Mouse (Mus musculus): ENCODE measurements around the gene Ppm1f.
"Not testable (repeated sequence)": the region's sequence is repeated elsewhere in the genome, so short reads cannot be mapped to it uniquely, and the experiment has no call there.

Ppm1f gene

DNA sequence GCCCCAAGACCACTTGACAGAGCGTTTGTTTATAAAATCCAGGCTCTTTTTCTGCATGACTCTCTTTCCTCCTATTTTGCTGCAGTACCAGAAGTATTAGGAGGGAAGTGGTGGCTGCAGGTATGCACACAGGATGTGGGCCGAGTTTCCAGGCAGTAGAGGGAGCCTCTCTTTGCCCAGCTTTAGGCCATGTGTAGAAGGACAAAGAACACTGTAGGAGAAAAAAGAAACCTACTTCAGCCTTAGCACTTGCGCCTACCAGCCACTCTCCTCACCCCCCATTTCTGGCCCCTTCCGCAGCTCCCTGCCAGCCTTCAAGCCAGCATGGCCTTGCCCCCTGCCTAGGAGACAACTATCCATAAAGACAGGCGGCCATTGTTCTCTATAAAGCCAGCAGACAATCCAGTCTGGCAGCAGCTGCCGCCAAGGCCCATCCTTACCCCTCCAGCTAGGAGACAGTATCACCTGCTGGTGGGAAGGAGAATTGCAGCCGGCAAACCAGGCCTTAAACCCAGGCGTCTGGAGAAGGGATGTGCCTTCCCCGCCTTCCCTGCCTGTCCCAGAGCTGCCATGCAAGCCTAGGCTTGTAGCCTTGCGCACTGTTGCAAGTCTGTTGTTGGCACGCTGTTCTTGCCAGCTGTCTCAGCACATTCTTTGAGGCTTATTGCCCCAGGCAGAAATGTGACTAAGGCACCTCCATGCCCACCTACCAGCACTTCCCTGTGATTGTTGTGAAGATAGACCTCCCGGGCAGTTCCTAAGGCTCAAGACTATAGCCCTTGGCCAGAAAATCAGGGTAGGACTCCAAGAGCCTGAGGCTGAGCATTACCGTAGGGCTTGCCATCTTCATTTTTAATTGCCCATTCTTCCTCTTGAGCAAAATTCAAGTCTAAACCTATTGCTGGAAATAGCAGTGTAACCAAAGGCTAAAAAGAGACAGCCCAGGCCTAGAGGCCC is 15.7 kb downstream of the Ppm1f start:
- DNase-seq (ENCODE audit: low read depth) = peak; percentile 48

DNA sequence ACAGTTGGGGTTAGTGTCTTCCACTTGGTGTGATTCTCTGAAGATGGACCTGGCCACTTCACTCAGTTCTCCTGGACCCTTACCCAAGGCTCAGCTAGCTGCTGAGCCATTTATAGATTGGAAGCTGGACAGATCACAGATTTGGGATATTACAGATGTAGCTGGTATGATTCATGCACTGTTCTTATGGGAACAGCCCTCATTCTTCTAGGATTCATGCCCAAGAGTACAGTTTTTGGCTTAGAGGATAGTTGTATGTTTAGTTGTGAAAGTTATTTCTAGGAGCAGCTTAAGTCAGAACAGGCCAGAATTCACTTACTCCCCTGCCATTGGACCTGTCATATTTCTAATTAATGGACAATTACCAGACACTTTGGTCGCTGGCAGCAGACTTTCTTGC is 17.2 kb downstream of the Ppm1f start:
- DNase-seq (ENCODE audit: low read depth) = no peak

DNA sequence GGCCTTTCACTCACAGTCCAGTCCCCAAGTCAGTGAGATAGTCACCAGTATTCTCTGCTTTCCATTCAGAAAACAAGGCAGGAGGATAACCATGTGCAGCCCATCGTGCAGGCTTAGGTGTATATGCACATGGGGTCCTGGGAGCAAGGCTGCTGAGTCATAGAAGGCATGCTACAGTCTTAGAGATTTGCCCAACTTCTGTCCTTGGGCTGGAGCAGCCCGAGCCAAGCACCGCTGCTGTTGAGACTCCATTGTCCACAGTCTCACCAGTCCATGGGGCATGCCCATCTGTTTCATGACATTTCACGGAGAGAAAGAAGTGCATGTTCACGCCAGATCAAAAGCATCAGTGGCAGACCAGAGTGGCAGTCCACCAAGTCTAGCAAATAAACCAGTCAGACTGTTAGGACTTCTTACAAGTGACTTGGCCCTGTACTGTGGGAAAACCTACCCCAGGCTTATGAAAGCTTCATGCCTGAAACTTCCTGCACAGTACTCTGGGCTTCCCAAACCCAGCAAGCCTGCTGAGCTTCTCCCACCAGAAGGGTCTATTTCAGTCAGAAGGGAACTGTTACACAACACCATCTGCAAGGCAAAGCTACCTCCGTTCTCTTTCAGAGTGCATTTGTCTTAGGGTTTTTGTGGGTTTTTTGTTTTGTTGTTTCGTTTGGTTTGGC is 22.3 kb downstream of the Ppm1f start:
- no peak for DNase-seq (ENCODE audit: low read depth)

DNA sequence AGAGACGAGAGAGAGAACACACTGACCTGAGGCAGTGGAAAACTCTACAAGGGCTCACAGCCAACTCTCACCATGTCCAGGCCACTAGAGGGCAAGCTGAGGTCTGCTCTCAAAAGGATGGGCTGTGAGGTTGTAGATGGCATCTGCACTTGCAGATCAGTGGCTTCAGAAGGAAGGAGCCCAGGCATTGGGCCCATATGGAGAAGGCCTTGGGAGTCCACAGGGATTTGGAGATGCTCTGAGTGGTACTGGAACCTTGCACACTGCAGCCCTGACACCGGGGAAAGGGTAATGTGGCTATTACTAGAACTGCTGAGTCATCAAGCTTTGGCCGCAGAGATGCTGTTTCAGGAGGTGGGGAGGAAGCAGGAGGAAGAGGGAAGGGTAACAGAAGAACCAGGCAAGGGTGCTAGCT is 24.8 kb downstream of the Ppm1f start:
- no peak for DNase-seq (ENCODE audit: low read depth)

DNA sequence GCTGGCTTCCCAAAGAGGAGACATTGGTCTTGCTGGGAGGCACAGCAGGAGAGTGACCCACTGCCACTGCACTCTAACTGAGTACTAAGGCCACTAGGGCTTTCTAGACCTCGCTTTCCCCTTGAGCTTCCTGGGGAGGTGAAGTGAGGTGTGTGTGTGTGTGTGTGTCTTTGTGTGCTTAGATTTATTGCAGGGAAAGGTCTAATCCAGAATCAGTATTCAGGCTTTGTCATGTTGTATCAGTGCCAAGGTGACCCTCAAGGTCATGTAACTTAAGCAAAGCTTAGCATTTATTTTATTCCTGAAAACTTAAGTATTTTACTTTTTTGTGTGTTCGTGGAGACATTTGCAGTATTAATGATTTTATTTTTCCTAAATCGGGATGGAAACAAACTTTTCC is 28.2 kb downstream of the Ppm1f start:
- DNase-seq (ENCODE audit: low read depth) = no peak

DNA sequence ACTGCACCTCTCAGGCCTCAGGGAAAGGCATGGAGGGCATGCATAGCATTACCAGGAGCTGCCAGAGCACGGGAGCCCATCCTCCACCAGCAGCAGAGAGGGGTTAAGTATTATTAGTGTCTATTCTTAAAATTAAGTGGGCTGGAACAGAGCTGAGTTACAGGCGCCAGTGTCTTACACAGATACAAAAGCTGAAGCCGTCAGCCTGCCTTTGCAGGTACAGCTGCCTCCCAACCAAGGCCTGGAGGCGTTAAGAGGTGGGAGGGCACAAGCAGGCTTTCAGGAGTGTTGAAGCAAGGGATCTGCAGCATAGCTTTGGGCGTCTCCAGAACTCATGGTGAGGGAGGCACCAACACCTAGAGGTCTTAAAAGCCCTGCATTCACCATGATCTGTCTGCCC is 30.3 kb downstream of the Ppm1f start:
- DNase-seq (ENCODE audit: low read depth) = no peak

DNA sequence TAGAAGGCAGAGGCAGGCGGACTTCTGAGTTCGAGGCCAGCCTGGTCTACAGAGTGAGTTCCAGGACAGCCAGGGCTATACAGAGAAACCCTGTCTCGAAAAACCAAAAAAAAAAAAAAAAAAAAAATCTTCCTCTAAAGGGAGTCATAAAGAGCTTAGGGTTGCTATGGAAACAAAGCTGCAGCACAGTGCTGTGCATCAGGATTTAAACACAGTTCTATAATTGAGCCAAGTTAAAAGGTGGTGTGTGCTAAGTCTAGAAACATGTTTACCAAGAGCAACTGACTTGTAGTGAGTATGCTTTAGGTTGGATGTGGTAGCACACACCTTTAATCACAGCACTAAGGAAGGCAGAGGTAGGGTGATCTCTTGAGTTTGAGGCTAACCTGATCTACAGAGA is 32.6 kb downstream of the Ppm1f start:
- DNase-seq (ENCODE audit: low read depth) = not testable (repeated sequence)

DNA sequence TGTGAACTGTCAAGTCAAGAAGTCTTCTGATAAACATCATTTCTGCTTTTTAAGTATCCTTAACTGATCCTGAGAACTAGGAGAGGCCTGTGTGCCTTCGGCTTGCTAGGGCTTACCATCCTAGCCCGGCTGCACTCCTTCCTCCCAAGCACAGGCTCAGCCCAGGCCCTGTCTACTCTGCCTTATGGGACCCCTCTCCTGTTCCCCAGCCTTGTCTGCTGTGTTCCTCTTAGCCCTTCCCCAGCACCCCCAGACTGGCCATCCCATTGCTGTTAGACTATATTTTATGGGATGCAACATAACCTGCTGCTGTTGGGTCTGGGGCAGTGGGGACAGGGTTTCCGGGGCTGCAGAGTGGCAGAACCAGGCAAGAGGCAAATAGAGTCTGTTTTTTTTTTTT is 34.1 kb downstream of the Ppm1f start:
- no peak for DNase-seq (ENCODE audit: low read depth)

DNA sequence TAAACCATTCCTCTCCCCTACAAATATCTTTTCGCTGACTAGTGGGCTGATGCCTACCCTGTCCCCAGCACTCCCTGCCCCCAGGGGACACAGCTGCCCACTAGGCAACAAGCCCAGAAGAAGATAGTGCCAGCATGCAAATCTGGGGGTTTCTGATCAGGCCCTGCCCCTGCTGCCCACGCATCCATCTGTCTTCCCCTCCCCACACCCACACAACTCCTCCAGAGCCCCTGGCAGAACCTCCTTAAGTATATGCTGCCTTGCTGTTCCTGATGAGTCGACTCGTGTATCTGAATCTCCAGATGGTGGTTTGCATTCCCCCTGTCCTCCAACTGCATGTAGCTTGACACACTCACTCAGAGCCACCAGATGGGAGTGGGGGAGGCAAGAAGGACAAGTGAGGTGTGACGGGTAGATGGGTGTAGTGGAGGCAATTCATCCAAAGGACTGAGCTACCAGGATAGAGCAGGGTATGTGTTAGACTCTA is 34.6 kb downstream of the Ppm1f start:
- no peak for DNase-seq (ENCODE audit: low read depth)

DNA sequence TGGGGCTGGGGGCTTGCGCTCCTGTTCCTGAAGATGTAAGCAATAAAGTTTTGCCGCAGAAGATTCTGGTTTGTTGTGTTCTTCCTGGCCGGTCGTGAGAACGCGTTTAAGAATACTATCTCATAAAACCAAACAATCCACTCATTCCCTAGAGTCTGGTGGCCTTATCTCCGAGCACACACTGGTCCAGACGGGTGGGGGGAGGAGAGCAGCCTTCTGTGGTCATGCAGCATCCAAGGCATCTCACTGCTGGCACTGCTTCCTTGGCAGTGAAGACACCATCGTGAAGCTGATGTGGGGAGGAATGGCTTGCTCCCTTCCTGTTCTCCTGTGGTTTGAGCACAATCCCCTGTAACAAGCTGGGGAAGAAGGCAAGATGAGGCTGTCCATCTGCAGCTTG is 43.3 kb downstream of the Ppm1f start:
- DNase-seq (ENCODE audit: low read depth) = peak; percentile 23

DNA sequence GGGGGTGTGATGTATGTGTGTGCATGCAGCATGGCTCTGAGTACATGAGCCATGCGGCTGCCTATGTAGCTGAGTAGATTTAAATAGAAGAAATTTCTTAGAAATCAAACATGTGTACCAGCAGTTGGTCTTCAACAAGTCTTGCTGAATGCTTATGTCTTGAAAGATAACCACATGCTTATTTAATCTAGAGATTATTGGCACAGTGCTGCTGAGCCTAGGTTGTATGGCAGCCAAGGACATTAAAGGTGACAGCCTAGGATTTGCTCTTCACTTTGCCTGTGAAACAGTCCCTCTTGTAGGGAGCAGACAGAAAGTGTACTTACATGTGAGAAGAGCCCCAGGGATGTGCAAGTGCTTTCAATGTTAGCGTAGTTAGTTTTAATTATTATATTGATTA is 44.8 kb downstream of the Ppm1f start:
- no peak for DNase-seq (ENCODE audit: low read depth)

DNA sequence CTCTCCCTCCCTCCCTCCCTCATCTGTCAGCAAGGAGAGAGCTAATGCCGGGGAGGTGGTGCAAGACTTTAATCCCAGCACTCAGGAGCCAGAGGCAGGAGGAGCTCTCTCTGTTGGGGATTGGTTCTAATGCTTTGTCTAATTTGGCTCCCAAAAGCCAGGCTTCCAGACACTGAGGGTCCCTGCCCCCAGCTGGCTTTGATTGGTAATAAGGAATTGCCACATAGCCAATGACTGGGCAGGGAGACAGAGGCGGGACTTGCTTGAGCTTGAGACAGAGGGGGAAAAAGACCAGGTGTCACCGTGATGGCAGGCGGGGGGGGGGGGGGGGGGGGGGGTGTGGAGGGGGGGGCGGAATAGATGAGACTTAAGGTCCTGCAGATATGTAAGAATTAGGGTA is 62.3 kb downstream of the Ppm1f start:
- no peak for DNase-seq (ENCODE audit: low read depth)

DNA sequence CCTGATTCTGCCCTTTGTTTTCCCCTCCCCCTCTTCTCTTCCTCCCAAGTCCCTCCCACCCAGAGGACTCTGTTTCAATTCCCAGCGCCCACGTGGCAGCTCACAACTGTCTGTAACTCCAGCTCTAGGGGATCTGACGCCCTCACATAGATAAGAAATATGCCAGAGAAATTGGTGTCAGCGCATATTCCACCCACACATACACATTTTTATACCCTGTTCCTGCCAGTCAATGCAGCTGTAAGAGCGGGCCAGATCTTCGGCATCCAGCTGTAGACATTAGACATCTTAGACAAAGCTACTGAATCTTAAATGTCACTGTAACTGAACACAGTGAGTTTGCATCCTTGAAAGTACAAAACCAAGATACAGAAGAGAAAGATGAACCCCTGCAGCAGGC is 63.6 kb downstream of the Ppm1f start:
- no peak for DNase-seq (ENCODE audit: low read depth)

DNA sequence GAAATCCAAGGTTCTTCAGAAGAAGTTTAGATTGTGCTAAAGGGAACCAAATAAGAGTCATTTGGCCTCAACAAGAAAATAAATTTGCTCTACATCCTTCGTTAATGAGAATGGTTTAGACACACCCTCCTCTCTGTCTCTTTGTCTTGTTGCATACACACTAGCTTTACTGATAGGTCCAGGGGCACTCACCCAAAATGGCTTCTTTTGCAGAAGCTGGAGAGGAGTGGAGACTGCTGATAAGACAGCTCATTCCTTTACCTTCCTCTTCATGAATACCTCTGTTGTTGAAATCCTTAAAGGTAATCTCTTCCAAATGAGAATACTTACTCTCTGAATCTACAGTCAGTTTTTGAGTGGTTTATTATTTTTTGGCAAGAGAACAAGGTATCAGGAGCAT is 68.9 kb downstream of the Ppm1f start:
- DNase-seq (ENCODE audit: low read depth) = peak; percentile 48

DNA sequence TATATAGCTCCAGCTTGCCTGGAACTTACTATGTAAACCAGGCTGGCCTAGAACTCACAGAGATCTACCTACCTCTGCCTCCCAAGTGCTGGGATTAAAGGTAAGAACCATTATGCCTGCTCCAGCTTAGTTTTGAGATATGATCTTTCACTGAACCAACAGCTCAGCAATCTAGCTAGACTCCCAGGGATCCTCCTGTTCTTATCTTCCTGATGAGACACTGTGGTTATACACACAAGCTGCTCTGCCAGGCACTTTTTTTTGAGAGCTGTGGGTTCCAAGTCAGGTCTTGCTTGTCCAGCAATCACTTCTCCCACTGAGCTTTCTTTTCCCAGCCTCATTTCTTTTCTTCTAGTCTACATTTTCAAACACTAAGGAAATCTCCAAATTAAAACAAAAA is 70.0 kb downstream of the Ppm1f start:
- no peak for DNase-seq (ENCODE audit: low read depth)

Data from c-Kit-positive CD71-positive TER-119-negative erythroid progenitor cells, embryonic 14.5 days (primary cell).